Mouse (Mus musculus) megakaryocyte-erythroid progenitor cell, adult 5-6 weeks (primary cell): ENCODE measurements around the gene Ergic1. TPM values are rescaled to one million over a fixed set of nuclear protein-coding genes. Genes with fewer than 3 reads are reported as not detected.

Experiments
- ATAC-seq: replicated peaks from 2 replicates; pipeline ENCODE4 v1.8.0; 2016; ENCODE audit warnings: mild to moderate bottlenecking, inconsistent platforms; ENCODE audit not compliant: severe bottlenecking, poor library complexity, low FRiP score, low TSS enrichment
- total RNA-seq, 2 experiments: library from RNA; stranded (forward) in 1 of 2; stranded (reverse) in 1 of 2; fragments of 200-1000, 215-1000 nt in 1 of 2; fragments of >200 nt in 1 of 2; fragmentation: Nextera tagmentation in 1 of 2; gene quantifications; 2 replicates each; pipeline ENCODE4 v1.2.3; 2014 to 2017

Ergic1 gene
- total RNA-seq, 2 experiments from 2014 or later: 31.6 to 51.7 TPM

GRCm38 (mm10) chr17:26535251-26536136 lies 25.8 kb upstream of the Ergic1 start:
- ATAC-seq: no peak

DNA sequence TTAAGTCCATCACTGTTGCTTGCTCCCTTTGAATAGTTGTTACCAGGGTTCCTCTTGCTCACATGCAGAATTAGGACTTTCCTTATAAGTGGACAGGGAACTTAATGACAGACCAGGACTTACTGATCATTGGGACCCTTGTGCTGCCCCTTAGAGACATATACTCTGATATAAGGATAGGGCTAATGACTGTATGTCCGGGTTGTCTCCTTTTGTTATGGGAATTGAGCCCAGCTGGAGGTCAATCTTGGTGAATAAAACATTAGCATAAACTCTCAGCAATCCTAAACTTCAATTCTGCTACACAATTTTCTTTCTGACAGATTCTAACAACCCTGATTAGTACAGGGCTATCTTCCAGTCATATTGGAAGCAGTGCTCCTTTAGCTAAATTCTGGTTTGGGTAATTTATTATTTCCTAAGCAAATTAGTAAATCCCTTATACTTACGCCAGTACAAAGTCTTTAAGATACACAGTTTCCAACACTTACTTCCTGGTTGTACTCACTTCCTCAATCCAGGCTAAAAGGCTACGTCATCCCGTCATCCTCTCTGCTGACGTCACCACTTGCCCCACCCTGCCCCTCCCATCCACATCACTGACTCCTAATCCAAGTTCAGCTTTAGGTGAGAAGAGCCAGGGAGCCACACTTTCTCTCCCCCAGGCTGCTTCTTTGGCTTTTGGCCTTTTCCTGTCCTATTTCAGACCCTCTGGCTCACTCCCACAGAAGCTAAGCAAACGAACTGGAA lies 23.4 kb upstream of the Ergic1 start:
- no peak; the same call in 1 of the 2 replicates for ATAC-seq

DNA sequence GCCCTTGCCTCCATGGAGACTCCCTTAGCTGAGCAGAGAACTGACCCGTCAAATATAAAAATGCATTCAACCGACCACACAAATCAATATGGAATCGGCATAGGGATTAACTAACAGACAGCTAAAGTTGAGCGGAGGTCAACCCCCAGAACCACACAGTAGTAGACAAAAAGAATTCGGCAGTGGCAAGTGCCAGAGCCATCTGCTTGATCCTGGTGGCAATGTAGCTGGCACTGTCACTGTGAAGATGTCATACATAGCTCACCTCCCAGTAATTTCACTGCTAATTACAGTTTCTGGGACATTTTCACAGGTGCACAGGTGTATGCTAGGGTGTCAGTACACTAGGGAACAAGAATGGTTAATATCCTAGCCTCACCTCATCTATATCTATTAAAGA lies 21.2 kb upstream of the Ergic1 start:
- no peak for ATAC-seq

- ATAC-seq: peak; percentile 85
Observed at GRCm38 (mm10) chr17:26544319-26544963, 16.8 kb upstream of the Ergic1 start.

GRCm38 (mm10) chr17:26547771-26548170 lies 13.5 kb upstream of the Ergic1 start:
- ATAC-seq: no peak

DNA sequence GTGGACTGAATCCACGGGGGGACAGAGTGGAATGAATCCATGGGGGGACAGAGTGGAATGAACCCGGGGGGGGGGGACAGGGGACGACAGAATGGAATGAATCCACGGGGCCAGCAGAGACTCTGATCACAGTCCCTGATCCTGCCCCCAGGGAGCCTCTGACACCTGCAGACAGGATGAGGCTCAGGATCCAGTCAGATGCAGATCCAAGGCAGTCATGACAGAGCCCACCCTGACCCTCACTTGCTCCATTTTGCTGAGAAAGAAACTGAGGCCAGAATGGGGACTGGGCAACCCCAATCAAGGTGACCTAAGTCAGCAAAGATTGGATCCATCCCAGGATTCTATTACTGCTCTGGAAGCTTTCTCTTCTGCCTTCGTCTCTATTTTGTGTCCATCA lies 12.7 kb upstream of the Ergic1 start:
- no peak for ATAC-seq

- ATAC-seq: no peak
Observed at GRCm38 (mm10) chr17:26549148-26549809, 12.0 kb upstream of the Ergic1 start.

DNA sequence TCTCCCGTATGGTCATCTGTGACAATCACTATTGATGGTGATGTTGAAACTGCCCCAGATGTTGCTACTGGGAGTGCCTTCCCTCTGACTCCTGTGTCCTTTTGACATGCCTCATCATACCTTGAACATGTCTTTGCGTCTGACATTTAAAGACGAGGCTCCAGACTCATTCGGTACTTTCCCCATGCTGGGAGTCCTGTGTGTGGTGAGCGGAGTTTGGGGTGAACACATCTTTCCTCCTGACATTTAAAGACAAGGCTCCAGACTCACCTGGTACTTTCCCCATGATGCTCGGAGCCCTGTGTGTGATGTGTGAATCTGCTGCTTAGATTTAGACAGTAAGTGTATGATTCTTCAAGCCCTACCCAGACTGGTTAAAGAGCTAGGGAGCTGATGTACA lies 10.2 kb upstream of the Ergic1 start:
- no peak for ATAC-seq

DNA sequence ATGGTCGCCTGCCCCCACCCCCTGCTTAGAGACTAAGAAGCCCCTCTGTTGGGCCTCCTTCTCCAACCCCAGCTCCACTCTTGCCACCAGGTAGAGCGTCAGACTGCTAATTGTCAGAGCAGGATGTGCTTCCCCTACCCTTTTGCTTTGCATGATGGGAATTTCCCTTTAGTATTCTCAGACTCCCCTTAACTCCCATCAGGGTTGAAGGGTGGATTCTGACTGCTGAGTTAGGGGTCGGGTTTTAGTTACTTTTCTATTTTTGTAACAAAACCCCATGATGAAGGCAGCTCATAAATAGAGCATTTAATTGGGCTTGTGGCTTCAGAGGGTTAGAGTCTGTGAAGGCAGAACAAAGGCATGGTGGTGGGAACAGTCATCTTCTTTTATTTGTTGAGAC lies 8.3 kb upstream of the Ergic1 start:
- no peak for ATAC-seq

- no peak for ATAC-seq
Observed at GRCm38 (mm10) chr17:26560526-26561289, 581 bp upstream of the Ergic1 start.

- no peak for ATAC-seq
Observed at GRCm38 (mm10) chr17:26561651-26562181, 427 bp downstream of the Ergic1 start, which contains the start of gene Dusp1. Gene Dusp1, minus strand, starts transcription at chr17:26562128.

- no peak for ATAC-seq
Observed at GRCm38 (mm10) chr17:26562292-26562691, 1.0 kb downstream of the Ergic1 start.

GRCm38 (mm10) chr17:26563476-26563875 lies 2.2 kb downstream of the Ergic1 start:
- no peak for ATAC-seq

- ATAC-seq: no peak
Observed at GRCm38 (mm10) chr17:26564439-26564838, 3.1 kb downstream of the Ergic1 start.

- ATAC-seq: no peak
Observed at GRCm38 (mm10) chr17:26567142-26567817, 6.0 kb downstream of the Ergic1 start.

DNA sequence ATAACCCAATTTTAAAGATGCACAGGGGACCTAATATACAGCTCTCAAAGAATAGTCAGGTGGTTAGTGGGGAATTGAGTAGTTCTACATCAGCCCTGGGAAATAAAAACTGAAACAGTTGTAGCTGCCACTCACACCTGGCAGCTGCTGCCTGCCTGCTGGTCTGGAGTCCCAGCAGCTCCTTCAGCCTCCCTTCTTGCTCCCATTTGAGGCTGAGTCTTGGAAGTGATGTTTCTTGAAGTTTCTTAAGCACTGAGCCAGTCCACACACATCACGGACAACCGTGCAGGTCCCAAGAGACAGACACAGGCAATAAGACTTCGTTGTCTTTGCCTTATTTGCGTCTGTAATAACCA lies 6.5 kb downstream of the Ergic1 start:
- no peak for ATAC-seq

- ATAC-seq: no peak
Observed at GRCm38 (mm10) chr17:26569594-26570350, 8.5 kb downstream of the Ergic1 start.
